Comparison of ENCODE assay signal across 18 mouse cellular contexts in the genomic region with DNA sequence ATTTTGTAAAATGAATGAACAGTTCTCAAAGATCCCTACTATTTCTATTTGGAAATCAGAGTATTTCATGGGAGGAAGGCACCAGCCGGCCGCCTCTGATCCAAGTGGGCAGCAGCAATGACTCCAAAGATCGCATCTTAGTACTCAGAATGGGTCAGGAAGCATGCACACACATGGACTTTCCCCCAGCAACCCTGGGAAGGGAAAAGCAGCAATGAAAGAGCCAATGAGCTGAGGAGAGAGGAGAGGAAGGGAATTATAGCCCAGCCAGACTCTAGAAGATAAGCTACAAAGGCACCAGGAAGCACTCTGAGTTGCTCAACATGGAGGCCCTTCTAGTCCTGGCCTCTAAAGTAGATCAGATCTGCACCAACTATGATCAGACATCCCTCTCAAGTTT. TPM values are rescaled to one million over a fixed set of nuclear protein-coding genes. Genes with fewer than 3 reads are reported as not detected.
DNase-seq lines count a peak whose midpoint lies in the region; ATAC-seq and TF ChIP-seq lines count a peak whose summit lies in the region.
"Had no signal": no experiment of that assay in that cellular context is flagged by ENCODE, and none has a peak within 500 bp of the region (broad histone marks: within the 10 kb centered on the region; RNA-seq: fewer than 3 reads in every experiment).

No protein-coding gene starts in this region.

- peak; percentile 79 for DNase-seq in kidney, adult 2 months
- peak; percentile 54 to 57 for DNase-seq in kidney, adult 8-10 months
- peak; percentile 20 for DNase-seq in stomach, postnatal 0 days (ENCODE audit: low spot score)
- DNase-seq in left cerebral cortex, postnatal 14 days (ENCODE audit: low spot score in 2 of 2): no peak
- no peak for DNase-seq in lung, adult 2 months
- DNase-seq in cerebellum, postnatal 14 days: no peak
- DNase-seq: cerebellum, adult 9-10 months; gastrocnemius, postnatal 36 days; midbrain, embryonic 14.5 days; spleen, adult 18-20 months; thymus, postnatal 4 days had no signal

- no peak overlapping the region for H3K9ac ChIP-seq in kidney, embryonic 16.5 days (replicated peaks; ENCODE audit: low read length)
- peak overlapping the region; percentile 29 for H3K9ac ChIP-seq in liver, embryonic 12.5 days
- H3K9ac ChIP-seq in stomach, postnatal 0 days (ENCODE audit: low read length): no peak overlapping the region

- no peak overlapping the region for H3K4me2 ChIP-seq in kidney, embryonic 16.5 days (replicated peaks; ENCODE audit: low read depth, low read length)
- H3K4me2 ChIP-seq in liver, embryonic 12.5 days: peak overlapping the region; percentile 29; the same call in 1 of the 2 replicates
- H3K4me2 ChIP-seq in stomach, postnatal 0 days (replicated peaks; ENCODE audit: low read depth): no peak overlapping the region

- H3K36me3 ChIP-seq in kidney, adult 2 months (ENCODE audit: control insufficient read depth, insufficient read depth, low read length): no peaks in the 10 kb centered on the region; the same call in 1 of the 2 replicates
- peaks cover 18% of the 10 kb centered on the region; the same call in 1 of the 2 replicates for H3K36me3 ChIP-seq in kidney, embryonic 16.5 days (ENCODE audit: insufficient read depth, low read length)
- peaks cover 33% of the 10 kb centered on the region for H3K36me3 ChIP-seq in liver, embryonic 12.5 days
- peaks cover 4% of the 10 kb centered on the region; the same call in 1 of the 2 replicates for H3K36me3 ChIP-seq in stomach, postnatal 0 days (ENCODE audit: control insufficient read depth, insufficient read depth, low read length)

- H3K27ac ChIP-seq in kidney, adult 2 months (ENCODE audit: insufficient read depth, low read depth, low read length): peak overlapping the region; percentile 76
- H3K27ac ChIP-seq in kidney, embryonic 16.5 days (ENCODE audit: low read length): no peak overlapping the region
- H3K27ac ChIP-seq in liver, embryonic 12.5 days: peak overlapping the region; percentile 96
- H3K27ac ChIP-seq in stomach, postnatal 0 days (replicated peaks): 0 out of 2 replicates have a peak overlapping the region, but pooled peaks have one; percentile 36

- intact Hi-C loops in left cerebral cortex, postnatal 14 days (cut with DNase I): no loop called here

- no peak for TF ChIP-seq CTCF in kidney, adult 2 months (conservative IDR thresholded peaks at IDR 0.05; ENCODE audit: insufficient read depth, insufficient read length, low read depth, low read length)
- no peak for TF ChIP-seq CTCF in stomach, postnatal 0 days (IDR thresholded peaks at IDR 0.05; ENCODE audit: low read depth)
- no peak for TF ChIP-seq CTCF in lung, adult 2 months (IDR thresholded peaks at IDR 0.05; ENCODE audit: insufficient read depth, low read length)

- H3K4me1 ChIP-seq in kidney, adult 2 months (ENCODE audit: control insufficient read depth, insufficient read depth, low read length): peaks cover 19% of the 10 kb centered on the region
- peaks cover 2% of the 10 kb centered on the region; the same call in 1 of the 2 replicates for H3K4me1 ChIP-seq in kidney, embryonic 16.5 days (ENCODE audit: insufficient read depth, low read length)
- peaks cover 46% of the 10 kb centered on the region for H3K4me1 ChIP-seq in liver, embryonic 12.5 days
- H3K4me1 ChIP-seq in stomach, postnatal 0 days (replicated peaks; ENCODE audit: control insufficient read depth, insufficient read depth): no peaks in the 10 kb centered on the region
- H3K4me1 ChIP-seq in lung, adult 2 months (ENCODE audit: control insufficient read depth, insufficient read depth, low read length): peaks cover 8% of the 10 kb centered on the region

- no peaks in the 10 kb centered on the region for H3K27me3 ChIP-seq in kidney, adult 2 months (replicated peaks; ENCODE audit: control insufficient read depth, insufficient read depth, low read length)
- H3K27me3 ChIP-seq in kidney, embryonic 16.5 days (ENCODE audit: insufficient read depth, low read length): no peaks in the 10 kb centered on the region
- no peaks in the 10 kb centered on the region for H3K27me3 ChIP-seq in liver, embryonic 12.5 days (replicated peaks)
- H3K27me3 ChIP-seq in stomach, postnatal 0 days (ENCODE audit: control insufficient read depth, insufficient read depth, low read length): no peaks in the 10 kb centered on the region
- H3K27me3 ChIP-seq: CH12.LX; megakaryocyte, embryonic 14.5 days had no signal

- no peak for TF ChIP-seq EP300 in stomach, postnatal 0 days (optimal IDR thresholded peaks at IDR 0.05)

- no peaks in the 10 kb centered on the region for H3K9me3 ChIP-seq in kidney, embryonic 16.5 days (ENCODE audit: low read length)
- no peaks in the 10 kb centered on the region for H3K9me3 ChIP-seq in liver, embryonic 12.5 days (replicated peaks)
- no peaks in the 10 kb centered on the region for H3K9me3 ChIP-seq in stomach, postnatal 0 days (ENCODE audit: control insufficient read depth, low read length)
- H3K9me3 ChIP-seq: megakaryocyte, embryonic 14.5 days had no signal

- H3K4me3 ChIP-seq in kidney, adult 2 months (ENCODE audit: insufficient read depth, low read depth, low read length): no peak overlapping the region
- H3K4me3 ChIP-seq in kidney, embryonic 16.5 days (ENCODE audit: low read length): no peak overlapping the region
- H3K4me3 ChIP-seq in liver, embryonic 12.5 days: no peak overlapping the region
- no peak overlapping the region for H3K4me3 ChIP-seq in stomach, postnatal 0 days (ENCODE audit: low read depth, low read length)
- H3K4me3 ChIP-seq in lung, adult 2 months (replicated peaks; ENCODE audit: extremely low read depth, low read depth, low read length): no peak overlapping the region
- H3K4me3 ChIP-seq: megakaryocyte, embryonic 14.5 days; myocyte had no signal

- TF ChIP-seq POLR2A in kidney, adult 2 months (IDR thresholded peaks at IDR 0.05; ENCODE audit: low read depth, low read length): no peak
- TF ChIP-seq POLR2A in lung, adult 2 months (IDR thresholded peaks at IDR 0.05; ENCODE audit: borderline replicate concordance, extremely low read depth, low read depth, low read length): no peak

- no peak for ATAC-seq in kidney, embryonic 16.5 days (ENCODE audit: low FRiP score, low TSS enrichment)
- no peak for ATAC-seq in liver, embryonic 12.5 days
- no peak for ATAC-seq in stomach, postnatal 0 days (ENCODE audit: low FRiP score, low TSS enrichment)
- ATAC-seq: forebrain, embryonic 14.5 days; hindbrain, embryonic 16.5 days had no signal

- 65% methylated on average over 3 of the region's 3 CpGs for WGBS in kidney, adult 2 months
- 91% methylated on average over 3 of the region's 3 CpGs for WGBS in kidney, embryonic 16.5 days
- WGBS in liver, embryonic 12.5 days (ENCODE audit: insufficient replicate concordance): 86% methylated on average over 3 of the region's 3 CpGs
- WGBS in stomach, postnatal 0 days: 93% methylated on average over 3 of the region's 3 CpGs
- 86% methylated on average over 3 of the region's 3 CpGs for WGBS in lung, adult 2 months

RNA-seq across cellular contexts. Expression of a gene that starts 16.7 kb away (rescaled TPM):
- 29.0 and 32.0 TPM in 2 replicates for polyA plus RNA-seq in kidney, adult 2 months (2012; rRNA removed)
- polyA plus RNA-seq in kidney, embryonic 16.5 days (2015; fragmentation: Nextera tagmentation; extraction: Ambion mirVana): 20.8 and 23.6 TPM in 2 replicates
- polyA plus RNA-seq in liver, embryonic 12.5 days (2016; fragmentation: Nextera tagmentation; extraction: Ambion mirVana): 8.2 and 9.1 TPM in 2 replicates
- polyA plus RNA-seq in stomach, postnatal 0 days (2015; fragmentation: Nextera tagmentation; extraction: Ambion mirVana): 7.6 and 8.2 TPM in 2 replicates
- total RNA-seq in left cerebral cortex, postnatal 14 days (2021): 10 to 100 TPM; 38.2 to 40.4 TPM
- 30.1 and 39.1 TPM in 2 replicates for polyA plus RNA-seq in lung, adult 2 months (2012; rRNA removed)

RNA-seq across cellular contexts. Expression of a gene that starts 50.8 kb away (rescaled TPM):
- 17.9 and 21.2 TPM in 2 replicates for polyA plus RNA-seq in kidney, adult 2 months (2012; rRNA removed)
- polyA plus RNA-seq in kidney, embryonic 16.5 days (2015; fragmentation: Nextera tagmentation; extraction: Ambion mirVana): 223 and 269 TPM in 2 replicates
- polyA plus RNA-seq in liver, embryonic 12.5 days (2016; fragmentation: Nextera tagmentation; extraction: Ambion mirVana): 163 and 166 TPM in 2 replicates
- polyA plus RNA-seq in stomach, postnatal 0 days (2015; fragmentation: Nextera tagmentation; extraction: Ambion mirVana): 105 and 115 TPM in 2 replicates
- 100 to 1,000 TPM; 114 to 119 TPM for total RNA-seq in left cerebral cortex, postnatal 14 days (2021)
- polyA plus RNA-seq in lung, adult 2 months (2012; rRNA removed): 22.3 and 32.3 TPM in 2 replicates

Comparison
In these comparisons a context has a peak if more than half of its experiments do, and no peak if none do; other contexts are left out.
1. DNase-seq: peak in kidney, adult 2 months (single experiment), kidney, adult 8-10 months (2 of 2) and stomach, postnatal 0 days (single experiment); none in left cerebral cortex, postnatal 14 days (0 of 2), lung, adult 2 months (single experiment) and cerebellum, postnatal 14 days (0 of 2).